Mouse (Mus musculus) right cerebral cortex, postnatal 14 days (tissue): Measurements from ENCODE around the gene Sf3a1.

Experiments used
- DNase-seq: peaks from one replicate; pipeline ENCODE4 v3.0.0; 2022

Gene Sf3a1

DNA sequence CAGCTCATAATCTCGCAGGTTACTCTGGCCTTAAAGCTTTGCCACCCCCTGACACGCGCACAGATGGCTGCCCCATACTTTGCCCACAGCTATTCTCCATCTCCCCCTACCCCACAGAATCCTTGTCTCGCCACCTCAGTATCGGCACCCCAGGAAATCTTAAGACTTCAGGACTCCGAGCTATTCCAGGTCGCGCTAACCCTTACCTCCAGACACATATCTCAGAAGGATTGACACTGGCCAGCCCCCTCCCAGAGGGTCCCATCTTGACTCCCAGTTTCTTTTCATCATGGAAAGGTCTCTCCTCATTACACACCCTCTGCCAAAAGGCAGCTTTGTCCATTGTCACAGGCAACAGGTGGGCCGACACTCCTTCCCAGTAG, 27.2 kb downstream of the Sf3a1 start:
- DNase-seq, result no peak

DNA sequence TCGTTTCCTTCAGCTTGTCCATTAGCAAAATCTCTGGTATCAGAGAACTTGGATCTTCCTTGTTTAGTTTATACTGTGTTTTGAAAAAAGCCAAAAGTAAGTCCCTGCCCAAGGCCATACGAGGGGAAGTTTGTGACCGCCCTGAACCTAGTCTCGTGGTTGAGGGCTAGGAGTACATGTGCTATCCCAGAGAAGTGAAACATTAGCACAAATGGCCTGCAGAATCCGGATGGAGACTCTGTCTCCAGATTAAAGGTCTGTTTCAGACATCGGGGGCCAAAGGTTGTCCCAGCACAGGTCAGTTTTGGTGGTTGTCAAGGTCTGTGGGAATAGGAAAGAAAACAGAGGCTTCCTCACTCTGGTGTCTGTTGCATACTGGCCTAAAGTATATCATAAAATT, 29.0 kb downstream of the Sf3a1 start:
- DNase-seq, result no peak

DNA sequence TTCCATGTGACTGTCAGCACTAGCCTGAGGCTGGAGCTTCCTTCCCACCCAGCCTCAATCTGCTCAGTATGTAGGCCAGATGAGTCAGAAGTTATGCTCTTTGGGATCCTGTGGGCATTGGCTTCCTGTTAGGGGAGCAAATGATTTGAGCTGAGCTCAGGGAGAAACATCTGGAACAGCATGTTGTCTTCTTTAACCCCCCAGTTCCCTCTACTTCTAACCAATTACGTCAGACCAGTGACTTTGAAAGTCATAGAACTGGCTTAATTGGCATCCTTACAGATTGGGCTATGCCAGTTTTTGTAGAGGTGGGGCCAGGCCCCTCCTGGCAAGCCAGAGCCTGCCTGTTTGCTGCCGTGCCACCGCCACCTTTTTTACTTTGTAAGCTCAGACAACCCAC, 30.5 kb downstream of the Sf3a1 start:
- DNase-seq, result no peak

DNA sequence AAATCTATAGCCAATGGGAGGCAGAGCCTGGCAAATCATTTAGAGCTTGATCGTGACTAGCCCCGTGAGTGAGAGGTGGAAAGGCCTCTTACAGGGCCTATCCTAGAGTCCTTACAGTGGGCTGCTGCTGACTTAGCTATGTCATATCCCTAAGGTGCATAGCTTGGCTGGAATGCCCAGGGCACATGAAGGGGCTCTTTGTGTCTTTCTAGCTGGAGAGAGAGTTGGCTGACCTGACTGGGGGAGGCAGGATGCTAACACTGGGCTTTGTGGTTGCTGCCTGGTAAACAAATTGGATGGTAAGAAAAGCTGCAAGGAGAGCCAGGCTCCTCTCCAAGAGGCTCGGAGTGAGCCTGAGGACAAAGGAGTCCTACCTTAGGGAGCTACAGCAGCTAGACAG, 32.6 kb downstream of the Sf3a1 start:
- no peak for DNase-seq

DNA sequence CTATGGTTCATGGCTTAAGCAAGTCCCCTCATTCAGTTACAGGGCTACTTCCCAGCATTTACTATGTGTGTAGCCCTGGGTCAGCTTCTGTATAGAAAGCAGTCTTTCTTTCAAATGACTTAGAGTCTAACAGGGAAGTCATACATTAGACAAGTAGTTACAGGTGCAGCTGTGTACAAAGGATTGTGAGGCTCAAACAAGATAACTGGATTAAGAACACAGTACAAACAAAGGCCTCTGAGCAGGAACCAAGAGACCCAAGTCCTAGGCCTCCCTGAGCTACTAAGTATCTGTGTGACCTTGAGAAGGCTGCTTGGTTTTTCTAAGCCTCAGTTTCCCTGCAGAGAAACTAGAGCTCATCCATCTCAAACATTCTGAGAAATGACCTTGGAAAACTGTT, 33.3 kb downstream of the Sf3a1 start:
- no peak for DNase-seq

DNA sequence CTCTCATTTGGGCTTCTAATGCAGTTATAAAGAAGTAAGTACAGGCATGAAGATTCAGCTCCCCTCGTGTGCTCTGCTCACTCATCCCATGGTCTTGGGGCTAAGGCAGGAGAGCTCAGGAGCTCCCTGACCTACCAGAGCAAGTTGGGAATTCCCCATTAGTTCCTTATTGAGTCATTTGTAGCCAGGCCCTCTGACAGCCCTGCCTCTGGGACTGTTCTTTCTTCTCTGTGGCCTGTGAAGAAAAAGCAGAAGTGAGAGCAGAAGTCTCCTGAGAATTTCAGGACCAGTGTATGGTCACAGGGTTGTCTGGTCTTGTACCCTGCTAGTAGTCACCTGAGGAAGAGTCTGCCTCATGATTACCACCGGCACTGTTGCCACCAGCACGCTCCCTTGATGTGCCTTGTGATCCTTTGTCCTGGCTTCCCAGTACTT, 35.5 kb downstream of the Sf3a1 start:
- DNase-seq, result no peak

DNA sequence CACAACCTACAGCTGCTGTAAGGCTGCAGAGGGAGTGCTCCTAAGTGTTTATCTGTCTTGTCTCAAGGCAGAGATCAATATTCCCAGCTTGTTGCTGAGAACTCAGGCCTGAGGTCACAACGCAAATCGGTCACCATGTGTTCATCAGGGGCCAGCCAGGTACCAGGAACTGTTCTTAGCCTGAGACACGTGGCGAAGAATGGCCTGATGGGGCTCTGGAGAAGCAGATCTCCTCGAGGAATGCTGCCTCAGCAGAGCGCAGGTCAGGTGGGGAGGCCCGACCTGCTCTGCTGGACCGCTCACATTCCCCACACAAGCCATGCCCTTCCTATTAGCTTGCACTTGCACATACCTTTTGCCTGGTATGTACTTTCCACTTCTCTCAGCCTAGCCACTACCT, 36.5 kb downstream of the Sf3a1 start:
- no peak for DNase-seq

DNA sequence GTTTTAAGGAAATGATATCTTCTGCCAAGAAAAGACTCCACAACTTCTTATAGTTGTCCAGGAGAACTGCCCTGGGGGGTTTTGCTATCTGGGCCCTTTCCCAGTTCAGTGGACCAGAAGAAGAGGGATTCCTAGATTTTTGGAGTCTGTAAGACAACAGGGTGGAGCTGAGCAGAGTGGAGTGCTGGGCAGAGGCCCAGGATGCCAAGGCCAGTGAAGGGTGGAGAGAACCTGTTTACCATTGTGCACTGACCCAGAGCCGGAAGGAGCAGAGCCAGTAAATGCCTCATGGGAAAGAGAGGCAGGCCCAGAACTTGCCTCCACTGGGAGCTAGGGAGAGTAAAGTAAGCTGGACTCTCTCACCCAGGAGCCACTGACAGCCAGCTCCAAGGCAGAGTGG, 37.5 kb downstream of the Sf3a1 start:
- no peak for DNase-seq

DNA sequence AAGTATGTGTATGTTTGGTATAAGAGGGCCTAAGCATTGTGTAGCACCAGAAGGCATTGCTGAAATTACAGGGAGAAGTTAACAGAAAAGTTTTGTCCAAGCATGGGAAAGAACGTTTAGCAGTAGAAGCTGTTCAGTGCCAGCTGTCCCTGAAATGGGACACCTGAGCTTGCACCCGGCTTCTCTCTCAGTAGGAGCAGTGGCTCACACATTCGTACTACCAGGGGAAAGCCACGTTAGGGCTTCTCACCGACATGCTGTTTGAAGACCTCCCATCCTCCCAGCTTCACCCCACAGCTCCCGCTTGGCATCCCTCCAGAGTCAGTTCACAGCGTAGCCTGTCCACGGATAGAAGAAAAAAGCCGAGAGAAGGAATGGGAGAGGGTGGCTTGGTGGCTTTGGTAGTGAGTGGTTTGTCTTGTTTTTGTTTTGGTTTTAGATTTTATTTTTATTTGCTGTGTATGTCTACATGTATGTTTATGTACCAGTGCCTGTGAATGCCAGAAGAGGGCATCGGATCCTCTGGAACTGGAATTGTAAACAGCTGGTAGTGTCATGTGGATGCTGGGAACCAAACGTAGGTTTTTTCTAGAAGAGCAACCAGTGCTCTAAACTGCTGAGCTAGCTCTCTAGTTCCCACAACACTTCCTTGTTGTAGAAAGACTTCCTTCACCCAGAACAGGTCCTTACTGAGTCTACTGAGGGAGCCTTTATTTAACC, 42.0 kb downstream of the Sf3a1 start:
- no peak for DNase-seq

DNA sequence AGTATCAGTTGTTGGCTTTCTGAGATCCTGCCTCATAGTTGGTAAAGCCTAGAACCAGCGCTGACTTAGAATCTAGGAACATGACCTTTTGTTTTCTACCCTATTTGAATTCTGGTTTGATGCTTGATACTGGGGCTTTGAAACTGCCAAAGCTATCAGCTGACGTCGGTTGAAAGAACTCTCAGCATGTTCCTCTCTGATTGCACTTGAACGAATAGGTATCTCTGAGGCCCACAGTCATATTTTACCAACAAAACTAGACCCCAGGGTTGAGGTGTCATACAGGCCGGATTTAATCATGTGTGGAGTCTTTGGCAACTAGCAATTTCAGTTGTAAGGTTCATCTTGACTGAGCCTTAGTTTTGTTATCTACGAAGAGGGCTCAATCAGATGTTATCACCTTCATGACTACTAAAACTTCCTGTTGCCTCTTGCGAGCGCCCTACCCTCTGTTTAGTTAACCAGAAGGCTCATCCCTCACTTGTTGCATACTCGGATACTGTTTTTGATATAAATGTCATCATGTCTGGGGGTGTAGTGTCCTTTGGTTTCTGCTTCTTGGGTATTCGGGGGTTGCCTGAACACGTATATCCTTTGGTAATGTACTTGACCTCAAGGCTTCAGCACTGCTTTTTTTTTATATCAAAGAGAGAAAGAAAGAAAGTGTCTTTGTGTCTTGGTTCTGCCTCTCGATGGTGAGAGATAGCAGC, 43.0 kb downstream of the Sf3a1 start:
- no peak for DNase-seq

DNA sequence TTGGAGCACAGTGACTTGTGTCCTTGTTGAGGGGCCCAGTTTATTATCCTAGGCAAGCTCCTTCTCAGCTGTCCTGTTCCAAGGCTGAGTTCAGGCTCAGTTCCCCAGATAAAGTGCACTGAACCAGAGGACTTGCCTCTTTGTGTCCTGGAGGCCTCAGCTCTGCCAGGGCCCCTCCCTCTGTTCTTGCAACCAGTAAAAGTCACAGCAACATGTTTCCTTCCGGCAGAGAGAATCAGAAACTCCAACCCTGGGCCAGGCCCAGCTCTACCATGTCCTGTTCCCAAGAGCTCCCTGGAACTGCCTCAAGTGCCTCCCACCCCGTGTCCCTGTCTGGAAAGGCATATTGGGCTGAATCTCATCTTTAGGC, 43.5 kb downstream of the Sf3a1 start:
- no peak for DNase-seq

DNA sequence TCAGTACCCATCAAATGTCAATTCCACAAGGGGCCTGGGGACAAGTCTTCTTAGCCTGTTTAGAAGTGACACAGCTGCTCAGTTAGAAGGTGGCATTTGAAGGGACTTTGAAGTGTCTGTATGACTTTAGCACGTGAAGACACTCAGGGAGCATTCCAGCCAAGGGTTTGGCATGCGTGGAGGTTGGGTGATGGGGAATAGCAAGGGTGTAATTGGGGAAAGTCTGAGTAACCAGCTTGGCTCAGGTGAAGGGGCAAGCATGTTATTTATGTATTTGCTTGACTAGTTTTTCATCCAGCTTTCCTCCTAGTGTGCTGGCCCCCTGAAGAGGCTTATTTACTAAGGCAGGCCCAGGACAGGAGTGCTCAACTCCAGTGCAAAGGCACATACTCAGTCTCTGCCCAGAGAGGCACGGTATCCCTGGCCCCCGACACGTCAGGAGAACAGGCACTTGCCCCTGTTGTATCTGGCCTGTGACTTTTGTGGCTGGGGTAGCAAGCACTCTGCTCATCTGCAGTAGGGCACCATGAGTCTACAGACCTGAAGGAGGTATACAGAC, 45.0 kb downstream of the Sf3a1 start:
- no peak for DNase-seq

DNA sequence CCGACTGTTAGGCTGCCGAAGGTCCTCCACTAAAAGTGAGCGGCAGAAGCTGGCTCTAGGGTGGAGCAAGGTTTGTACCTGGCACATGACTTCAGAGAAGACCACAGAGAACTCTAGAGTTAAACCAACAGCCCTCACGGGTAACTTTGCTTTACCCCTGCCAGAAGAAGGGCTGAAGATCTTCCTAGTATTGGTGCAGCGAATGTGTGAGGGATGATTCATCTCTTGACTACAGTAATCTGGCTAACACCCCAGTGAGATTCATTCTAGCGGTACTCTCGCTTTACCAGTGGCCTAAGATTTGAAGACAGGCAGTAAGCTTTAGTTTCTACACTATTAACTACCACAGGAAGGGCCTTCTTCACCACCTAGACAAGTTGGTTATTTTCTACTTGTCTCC, 45.8 kb downstream of the Sf3a1 start:
- no peak for DNase-seq

DNA sequence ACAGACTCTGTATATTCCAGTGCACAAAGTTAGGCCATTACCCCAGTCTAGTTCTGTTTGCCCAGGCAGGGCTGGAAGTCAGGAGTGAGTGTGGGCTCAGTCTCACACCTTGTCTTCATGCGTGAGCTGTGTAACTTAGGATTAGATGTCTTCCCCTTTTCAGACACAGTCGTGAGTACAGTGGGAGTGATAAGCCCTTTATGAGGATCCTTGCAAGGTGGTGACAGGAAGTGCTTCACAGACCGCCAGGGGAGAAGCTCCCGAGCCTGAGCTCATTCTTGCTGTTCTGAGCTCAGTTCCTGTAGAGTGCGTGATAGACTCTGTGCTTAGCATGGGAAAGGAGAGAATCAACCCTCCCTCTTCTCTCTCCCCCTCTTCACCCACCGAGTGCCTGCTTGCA, 46.4 kb downstream of the Sf3a1 start:
- DNase-seq, result no peak

DNA sequence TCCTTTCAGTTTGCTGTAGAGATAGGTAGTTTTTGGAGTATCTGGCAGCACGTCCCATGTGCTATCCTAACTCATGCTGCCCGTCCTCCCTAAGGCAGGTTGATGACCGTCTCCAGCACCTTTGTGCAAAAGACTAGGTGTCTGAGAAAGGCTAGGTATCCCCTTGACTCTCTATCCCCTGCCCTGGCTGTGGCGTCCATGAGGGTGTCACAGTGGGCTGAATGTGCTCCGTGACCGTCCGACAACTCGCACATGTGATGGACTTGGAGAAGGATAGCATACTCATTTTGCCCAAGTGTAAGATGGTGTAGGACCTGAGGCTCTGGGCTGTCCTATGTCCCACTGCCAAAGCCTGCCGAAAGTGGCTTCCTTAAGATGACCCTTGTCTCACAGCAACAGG, 47.5 kb downstream of the Sf3a1 start:
- DNase-seq, result no peak

DNA sequence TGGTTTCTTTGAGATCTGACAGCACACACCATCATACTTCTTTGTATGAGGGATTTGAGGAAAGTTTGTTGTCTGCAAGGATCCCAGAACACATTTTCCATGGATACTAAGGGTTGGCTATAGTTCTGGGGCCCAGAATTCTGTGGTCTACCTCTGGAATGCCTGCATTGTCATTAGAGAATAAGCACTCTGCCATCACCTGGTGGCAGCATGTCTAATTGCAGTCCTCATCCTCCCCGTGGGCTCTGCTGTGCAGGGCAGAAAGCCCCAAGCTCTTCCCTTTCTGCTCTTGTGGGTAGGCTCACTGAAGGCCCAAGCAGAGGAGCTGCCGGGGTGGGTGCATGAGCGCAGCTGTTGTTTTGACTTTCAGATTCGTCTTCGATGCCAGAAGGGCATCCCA, 49.4 kb downstream of the Sf3a1 start:
- no peak for DNase-seq

DNA sequence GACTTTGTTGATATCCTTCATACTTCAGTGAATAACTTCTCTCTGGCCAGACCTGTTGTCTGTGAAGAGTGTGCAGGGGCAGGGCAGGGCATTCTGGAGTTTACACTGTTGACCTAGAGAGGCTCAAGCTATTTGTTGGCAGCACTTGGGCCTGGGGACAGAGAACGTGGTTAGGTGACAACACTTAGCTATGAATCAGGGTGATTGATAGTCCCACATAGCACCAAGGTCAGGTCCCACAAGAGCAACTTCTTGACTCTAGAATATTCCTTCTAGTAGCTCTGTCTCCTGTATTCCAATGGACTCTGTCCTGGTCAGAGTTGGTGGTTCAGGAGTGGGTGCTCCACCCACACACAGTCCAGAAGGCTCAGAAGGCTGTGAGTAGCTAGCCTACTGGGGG, 50.6 kb downstream of the Sf3a1 start:
- DNase-seq, result no peak

DNA sequence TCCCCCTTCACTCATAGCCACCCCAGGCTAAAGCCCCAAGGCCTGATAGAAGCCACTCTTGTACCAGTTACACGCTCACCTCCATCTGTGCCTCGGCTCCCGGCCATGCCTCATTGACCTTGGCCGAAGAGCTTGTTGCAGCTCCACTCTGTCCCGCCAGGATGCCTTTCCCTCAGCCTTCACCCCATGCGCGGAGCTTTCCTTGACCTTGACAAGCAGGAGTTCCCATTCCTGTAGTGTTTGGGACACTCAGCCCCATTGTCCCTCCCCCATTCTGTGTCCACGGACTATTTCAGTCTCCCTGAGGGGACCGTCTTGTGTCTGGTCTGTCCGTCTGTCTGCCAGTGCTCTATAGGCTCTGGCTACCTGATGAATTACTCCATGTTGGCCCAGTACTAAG, 53.0 kb downstream of the Sf3a1 start:
- DNase-seq, result no peak

DNA sequence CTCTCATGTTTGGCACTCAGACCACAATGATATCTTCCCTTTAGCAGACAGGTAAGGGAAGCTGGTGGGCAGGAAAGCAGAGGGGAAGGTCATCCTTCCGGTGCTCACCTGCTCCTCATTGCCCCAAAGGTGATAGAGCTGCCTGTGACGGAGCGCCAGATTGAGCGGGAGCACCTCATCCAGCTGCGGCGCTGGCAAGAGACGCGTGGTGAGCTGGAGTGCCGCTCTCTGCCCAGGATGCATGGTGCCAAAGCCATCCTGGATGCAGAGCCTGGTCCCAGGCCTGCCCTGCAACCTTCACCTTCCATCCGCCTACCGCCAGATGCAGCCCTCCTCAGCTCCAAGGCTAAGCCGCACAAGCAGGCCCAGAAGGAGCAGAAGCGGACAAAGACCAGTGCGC, 54.4 kb downstream of the Sf3a1 start:
- DNase-seq, result no peak

DNA sequence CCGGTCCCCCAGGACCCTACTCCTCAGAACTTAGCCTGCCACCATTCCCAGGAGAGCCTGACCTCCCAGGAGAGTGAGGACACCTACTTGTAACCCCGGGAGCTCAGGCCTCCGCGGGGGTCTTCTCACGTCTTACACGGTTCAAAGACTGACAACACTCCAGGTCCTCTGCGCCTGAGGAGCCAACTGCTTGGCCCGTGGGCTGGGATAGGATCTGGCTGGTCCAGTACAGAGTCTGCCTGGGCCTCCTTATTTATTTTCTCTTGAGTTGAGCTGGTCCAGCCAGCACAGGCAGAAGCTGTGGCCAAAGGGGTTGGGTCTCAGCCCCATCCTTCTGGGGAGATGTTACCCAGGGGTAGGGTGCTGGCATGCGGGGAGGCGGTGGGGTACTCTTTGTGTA, 54.9 kb downstream of the Sf3a1 start:
- DNase-seq, result no peak

DNA sequence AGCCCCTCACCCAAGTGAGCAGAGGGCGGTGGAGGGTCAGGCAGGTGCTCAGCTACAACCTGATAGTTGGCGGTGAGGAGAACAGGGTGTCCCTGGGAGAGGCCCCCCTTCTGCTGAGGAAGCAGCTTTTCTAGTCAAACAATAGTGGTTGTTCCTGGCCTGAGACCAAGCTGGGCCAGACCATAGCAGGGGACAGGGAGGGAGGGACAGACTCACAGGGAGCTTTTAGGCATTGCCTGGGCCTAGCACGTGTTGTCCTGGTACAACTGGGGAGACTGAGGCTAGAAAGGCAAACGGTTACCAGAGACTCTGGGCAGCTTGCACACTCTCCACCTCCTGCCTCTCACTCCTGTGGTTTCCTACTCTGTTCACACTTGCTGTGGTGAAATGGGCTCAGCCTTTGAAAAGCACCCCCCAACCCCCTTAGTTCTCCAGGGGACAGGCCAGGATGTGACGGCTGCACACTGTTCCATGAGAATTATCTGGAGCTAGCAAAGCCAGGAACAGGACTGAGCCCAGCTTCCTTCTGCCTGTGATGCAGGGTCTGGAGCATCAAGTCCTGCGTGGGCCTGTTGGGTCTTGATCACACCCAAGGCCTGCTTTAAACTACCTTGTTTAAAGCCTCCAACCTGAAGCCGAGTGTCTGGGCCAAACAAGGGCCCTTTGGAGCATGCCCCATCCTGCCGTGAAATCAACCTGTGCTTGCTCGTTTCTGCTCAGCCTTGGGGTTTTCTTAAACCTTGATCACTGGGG, 56.3 kb downstream of the Sf3a1 start:
- no peak for DNase-seq

DNA sequence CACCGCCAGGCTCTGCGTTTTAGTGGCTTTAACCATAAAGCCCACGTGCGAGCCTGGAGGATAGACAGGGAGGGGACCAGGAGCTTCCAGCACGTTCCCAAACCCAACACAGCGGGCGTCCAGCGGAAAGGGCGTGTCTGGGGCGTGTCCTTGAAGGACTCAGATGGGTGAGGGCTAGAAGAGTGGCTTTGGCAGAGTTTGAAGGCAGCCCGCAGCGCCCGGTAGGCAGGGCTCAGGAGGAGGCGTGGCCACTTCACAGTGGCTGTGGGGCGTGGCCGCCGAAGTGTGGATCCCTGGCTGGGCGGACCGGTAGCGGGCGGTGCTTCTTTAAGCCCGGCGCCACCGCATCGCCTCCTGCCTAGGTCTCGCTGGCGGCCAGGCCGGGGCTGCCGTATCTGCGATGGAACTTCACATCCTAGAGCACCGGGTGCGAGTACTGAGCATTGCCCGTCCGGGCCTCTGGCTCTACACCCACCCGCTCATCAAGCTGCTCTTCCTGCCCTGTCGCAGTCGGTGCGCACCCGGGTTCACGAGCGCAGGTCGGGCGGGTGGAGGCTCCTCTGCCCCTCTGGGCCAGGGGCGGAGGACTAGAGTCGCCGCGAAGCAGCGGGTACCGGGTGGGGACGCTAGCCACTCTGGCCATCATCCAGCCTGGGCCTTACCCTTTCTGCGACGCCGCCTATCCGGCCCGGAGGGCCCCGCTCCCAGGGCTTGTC, 57.9 kb downstream of the Sf3a1 start, which contains the start of gene Castor1:
TSS of gene Castor1 (plus strand) at position 312 of the 716 bp plus-strand sequence.
- peak; percentile 60 for DNase-seq

DNA sequence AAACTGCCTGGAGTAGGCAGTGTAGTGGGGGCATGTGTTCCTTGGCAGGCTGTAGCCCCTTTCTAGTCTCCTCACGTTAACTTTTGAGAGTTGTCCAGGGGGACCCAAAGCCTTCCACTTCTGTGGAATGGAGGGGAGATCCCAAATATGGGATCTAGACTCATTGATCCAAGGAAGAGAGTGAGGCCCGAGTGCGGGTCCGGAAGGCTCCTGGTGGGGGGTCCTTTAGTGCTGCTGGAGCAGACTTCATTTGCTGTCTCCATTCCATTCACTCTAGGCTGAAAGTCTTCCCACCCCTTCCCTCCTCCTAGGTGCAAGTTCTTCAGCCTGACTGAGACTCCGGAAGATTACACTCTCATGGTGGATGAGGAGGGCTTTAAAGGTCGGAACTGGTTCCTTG, 58.5 kb downstream of the Sf3a1 start:
- DNase-seq, result no peak
